Mouse (Mus musculus) 3134 (cell line): ENCODE data around the gene Ythdf1.

ENCODE experiments used
- DNase-seq: peaks from one replicate; pipeline ENCODE4 v3.0.0-alpha.2; 2011; ENCODE audit warnings: low spot score; ENCODE audit not compliant: insufficient read length; ENCODE audit errors: extremely low read depth

Gene Ythdf1

GRCm38 (mm10) chr2:180885270-180885669 lies 35.5 kb downstream of the Ythdf1 start:
- DNase-seq = no peak

DNA sequence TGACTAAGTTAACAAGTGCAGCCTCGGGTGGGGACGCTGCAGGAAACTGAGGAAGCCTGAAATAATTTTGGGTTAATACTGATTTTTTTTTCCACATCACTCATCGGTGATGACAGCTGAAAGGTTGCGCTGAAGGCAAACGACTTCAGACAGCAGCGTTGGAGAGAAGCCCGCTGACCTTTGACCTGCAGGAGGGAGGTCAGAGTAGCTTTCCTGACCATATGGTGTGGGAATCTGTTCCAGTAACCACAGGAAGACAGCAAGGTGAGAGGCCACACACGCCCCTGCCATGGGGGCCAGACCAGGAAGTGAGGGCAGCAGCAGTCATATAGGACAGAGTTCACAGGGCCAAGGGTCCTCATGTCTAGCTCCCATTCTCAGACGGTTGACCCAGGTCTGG lies 39.5 kb downstream of the Ythdf1 start:
- DNase-seq = no peak

GRCm38 (mm10) chr2:180879365-180880067 lies 41.2 kb downstream of the Ythdf1 start:
- no peak for DNase-seq

DNA sequence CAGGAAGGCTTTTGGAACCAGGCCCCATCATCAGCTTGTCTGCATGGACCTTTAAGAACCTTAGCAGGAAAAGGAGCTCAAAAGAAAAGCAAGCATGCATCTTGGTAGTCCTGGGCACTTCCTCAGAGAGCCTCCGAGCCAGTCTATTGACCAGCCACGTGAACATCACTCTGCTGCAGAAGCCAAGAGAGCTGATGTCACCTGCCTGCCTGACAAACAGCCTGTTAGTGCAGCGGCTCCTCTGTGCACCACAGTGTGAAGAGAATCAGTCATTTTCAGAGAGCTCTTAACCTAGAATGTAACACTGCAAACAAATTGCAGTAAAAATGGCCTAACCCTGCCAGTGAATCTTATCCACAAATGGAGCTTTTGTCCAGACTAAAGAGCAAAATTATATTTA lies 50.7 kb downstream of the Ythdf1 start:
- no peak for DNase-seq

DNA sequence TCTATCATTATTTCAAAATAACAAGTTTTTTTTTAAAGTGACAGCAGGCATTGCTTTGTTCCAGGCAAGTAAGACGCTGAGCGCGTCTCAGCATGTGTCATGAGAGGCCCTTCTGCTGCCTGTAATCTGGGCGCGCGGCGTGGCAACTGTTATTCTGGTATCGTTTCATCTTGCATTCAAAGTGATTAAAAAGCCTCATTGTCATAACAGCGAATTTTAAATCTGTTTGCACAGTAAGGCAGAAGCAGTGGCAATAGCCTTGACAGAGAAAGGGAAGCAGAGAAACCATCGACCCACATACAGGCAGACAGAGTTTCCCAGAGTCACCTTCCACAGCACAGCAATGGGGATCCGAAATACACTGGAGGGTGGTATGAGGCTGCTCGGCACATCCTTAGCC lies 59.2 kb downstream of the Ythdf1 start:
- DNase-seq = no peak

DNA sequence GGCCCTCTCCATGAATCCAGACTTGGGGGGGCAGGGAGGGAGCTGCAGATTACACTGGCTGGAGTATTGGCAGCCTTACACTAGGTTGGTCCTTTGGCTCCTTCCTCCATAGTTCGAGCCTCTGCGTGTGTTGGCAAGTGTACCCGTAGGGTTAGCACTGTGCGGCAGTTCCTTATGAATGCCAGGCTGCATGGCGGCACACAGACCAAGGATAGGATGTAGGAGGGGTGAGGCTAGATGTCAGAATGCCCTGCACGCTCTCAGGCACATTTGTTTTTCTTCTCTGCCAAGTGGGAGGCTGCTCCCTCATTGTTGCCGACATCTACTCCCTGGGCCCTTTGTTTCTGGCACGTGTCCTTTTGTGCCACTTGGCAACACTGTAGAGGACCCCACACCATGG lies 63.6 kb downstream of the Ythdf1 start:
- no peak for DNase-seq

DNA sequence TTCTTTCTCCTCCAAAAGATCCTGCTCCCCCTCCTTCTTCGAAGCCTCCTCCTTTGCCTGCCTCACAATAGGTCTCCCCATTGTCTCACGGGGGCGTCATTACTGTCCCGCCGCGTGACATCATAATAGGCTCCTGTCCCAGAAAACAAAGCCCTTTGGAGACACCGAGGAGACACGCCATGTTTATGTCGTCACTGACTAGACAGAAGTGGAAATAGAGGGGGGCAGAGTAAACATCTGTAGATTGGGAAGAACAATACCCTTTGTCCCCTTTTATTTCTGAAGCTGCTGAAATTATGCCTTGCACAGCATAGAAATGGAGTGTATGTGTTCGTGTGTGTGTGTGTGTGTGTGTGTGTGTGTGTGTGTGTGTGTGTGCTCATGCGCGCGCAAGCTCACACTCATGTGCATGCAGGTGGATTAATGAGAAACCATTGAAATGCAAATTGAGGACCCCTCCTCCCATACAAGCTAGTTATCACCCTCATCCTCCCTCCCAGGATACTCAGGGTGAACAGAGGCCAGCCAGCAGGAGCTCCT lies 65.7 kb downstream of the Ythdf1 start:
- DNase-seq = no peak
